In the genomic region with DNA sequence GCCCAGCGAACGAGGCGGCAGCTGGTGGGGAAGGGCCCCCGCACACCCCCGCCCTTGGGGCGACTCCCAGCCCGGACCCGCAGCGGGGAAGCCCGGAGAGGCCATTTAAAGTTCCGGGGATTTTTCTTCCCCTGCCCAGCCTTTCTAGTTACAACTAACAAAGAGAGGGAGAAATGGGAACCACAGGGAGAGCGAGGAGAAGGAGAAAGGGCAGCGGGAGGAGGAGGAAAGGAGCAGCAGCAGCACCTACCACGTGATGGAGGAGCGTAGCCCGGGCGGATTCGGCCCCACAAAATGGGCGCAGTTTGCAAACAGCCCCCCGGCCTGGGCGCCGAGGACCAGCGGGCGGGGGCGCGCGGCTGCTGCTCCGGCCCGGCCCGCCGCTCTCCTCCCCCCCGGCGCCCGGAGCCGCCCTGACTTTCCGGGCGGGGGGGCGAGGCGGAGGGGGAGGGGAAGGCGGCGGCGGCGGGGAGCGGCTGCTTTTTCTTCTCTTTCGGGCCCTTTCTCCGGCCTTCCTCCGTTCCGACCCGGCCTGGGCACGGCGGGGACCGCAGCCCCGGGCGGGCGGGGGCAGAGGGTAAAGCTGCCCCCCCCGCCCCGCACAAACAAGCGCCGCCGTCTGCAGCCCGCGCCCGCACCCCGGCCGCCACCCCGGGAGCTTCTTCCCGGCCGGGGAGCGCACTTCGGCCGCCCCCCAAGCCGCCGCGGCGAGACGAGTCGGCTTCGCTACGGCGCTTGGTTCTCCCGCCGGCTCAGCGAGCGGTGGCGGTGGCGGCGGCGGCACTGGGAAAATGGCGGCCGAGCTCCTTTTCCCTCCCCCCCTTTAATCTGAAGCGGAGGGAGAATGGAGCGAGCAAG, we compare ENCODE assay signal across 8 mouse cellular contexts. TPM values are rescaled to one million over a fixed set of nuclear protein-coding genes. Genes with fewer than 3 reads are reported as not detected.
A peak's percentile ranks its signal among the peaks of the same experiment; 100 is the strongest.
DNase-seq lines count a peak whose midpoint lies in the region; ATAC-seq and TF ChIP-seq lines count a peak whose summit lies in the region.

No protein-coding gene starts in this region.

- DNase-seq in CD4-positive, CD25-positive, alpha-beta regulatory T cell, adult 2 months (ENCODE audit: low read depth, low spot score) = peak; percentile 75
- DNase-seq in heart, embryonic 10.5 days (ENCODE audit: low spot score) = peak; percentile 88
- peak; percentile 24 to 63 for DNase-seq in monocyte, adult 2 months (ENCODE audit: low read depth in 1 of 2, low spot score in 2 of 2)
- DNase-seq in spleen, postnatal 14 days (ENCODE audit: low spot score in 2 of 2) = peak; percentile 48 to 61

- H3K36me3 ChIP-seq in heart, embryonic 10.5 days = no peaks in the 10 kb centered on the region
- no peaks in the 10 kb centered on the region for H3K36me3 ChIP-seq in kidney, embryonic 15.5 days
- H3K36me3 ChIP-seq in limb, embryonic 15.5 days = no peaks in the 10 kb centered on the region

- no peaks in the 10 kb centered on the region for H3K9me3 ChIP-seq in heart, embryonic 10.5 days
- no peaks in the 10 kb centered on the region for H3K9me3 ChIP-seq in kidney, embryonic 15.5 days (replicated peaks)
- no peaks in the 10 kb centered on the region for H3K9me3 ChIP-seq in limb, embryonic 15.5 days

- H3K9ac ChIP-seq in kidney, embryonic 15.5 days = peak overlapping the region; percentile 92
- peak overlapping the region; percentile 99 for H3K9ac ChIP-seq in limb, embryonic 15.5 days

- H3K27ac ChIP-seq in embryonic fibroblast, embryonic 13.5 days (ENCODE audit: insufficient read depth, low read length) = peak overlapping the region; percentile 96
- peak overlapping the region; percentile 100 for H3K27ac ChIP-seq in heart, embryonic 10.5 days
- H3K27ac ChIP-seq in kidney, embryonic 15.5 days = peak overlapping the region; percentile 100
- peak overlapping the region; percentile 100 for H3K27ac ChIP-seq in limb, embryonic 15.5 days

- TF ChIP-seq POLR2A in embryonic fibroblast, embryonic 13.5 days (IDR thresholded peaks at IDR 0.05; ENCODE audit: low read depth, low read length) = peak; percentile 68

- H3K4me2 ChIP-seq in kidney, embryonic 15.5 days = peak overlapping the region; percentile 69
- H3K4me2 ChIP-seq in limb, embryonic 15.5 days = peak overlapping the region; percentile 60

- no peak for ATAC-seq in CD4-positive, CD25-positive, alpha-beta regulatory T cell, adult 4 months
- ATAC-seq in kidney, embryonic 15.5 days (replicated peaks; ENCODE audit: low FRiP score) = peak; percentile 68
- ATAC-seq in limb, embryonic 15.5 days (ENCODE audit: insufficient number of reproducible peaks, low FRiP score, low TSS enrichment, low read depth) = peak; percentile 66

- under 1% methylated on average over 66 of the region's 92 CpGs for WGBS in heart, embryonic 10.5 days
- WGBS in kidney, embryonic 15.5 days = under 1% methylated on average over 61 of the region's 92 CpGs
- under 1% methylated on average over 67 of the region's 92 CpGs for WGBS in limb, embryonic 15.5 days

- no peaks in the 10 kb centered on the region for H3K27me3 ChIP-seq in heart, embryonic 10.5 days (ENCODE audit: insufficient read depth, poor library complexity, severe bottlenecking)
- H3K27me3 ChIP-seq in kidney, embryonic 15.5 days = no peaks in the 10 kb centered on the region
- no peaks in the 10 kb centered on the region for H3K27me3 ChIP-seq in limb, embryonic 15.5 days

- peak overlapping the region; percentile 91 for H3K4me3 ChIP-seq in embryonic fibroblast, embryonic 13.5 days (ENCODE audit: insufficient read depth, low read length)
- H3K4me3 ChIP-seq in heart, embryonic 10.5 days = peak overlapping the region; percentile 90
- peak overlapping the region; percentile 72 for H3K4me3 ChIP-seq in kidney, embryonic 15.5 days (replicated peaks)
- H3K4me3 ChIP-seq in limb, embryonic 15.5 days = peak overlapping the region; percentile 62

- no peak for TF ChIP-seq CTCF in embryonic fibroblast, embryonic 13.5 days (IDR thresholded peaks at IDR 0.05; ENCODE audit: borderline replicate concordance, insufficient read depth, low read length)

- 0 out of 2 replicates have a peak, but pooled peaks cover 3% of the 10 kb centered on the region for H3K4me1 ChIP-seq in embryonic fibroblast, embryonic 13.5 days (ENCODE audit: control insufficient read depth, insufficient read depth, low read length)
- H3K4me1 ChIP-seq in heart, embryonic 10.5 days = peaks cover 19% of the 10 kb centered on the region
- H3K4me1 ChIP-seq in kidney, embryonic 15.5 days = peaks cover 17% of the 10 kb centered on the region
- H3K4me1 ChIP-seq in limb, embryonic 15.5 days = peaks cover 8% of the 10 kb centered on the region; the same call in 1 of the 2 replicates

RNA-seq across cellular contexts. Expression of gene Kansl1, which starts 27.0 kb away (rescaled TPM):
- polyA plus RNA-seq in CD4-positive, CD25-positive, alpha-beta regulatory T cell, adult 4 months (2017; shearing (Covaris generic)) = 10 to 100 TPM; 51.4 to 53.0 TPM
- polyA plus RNA-seq in embryonic fibroblast, embryonic 13.5 days (2011; ENCODE audit: insufficient read length, low read depth, missing spikeins) = 55.3 and 66.2 TPM in 2 replicates
- 15.3 and 19.3 TPM in 2 replicates for polyA plus RNA-seq in heart, embryonic 10.5 days (2016; fragmentation: Nextera tagmentation; extraction: Ambion mirVana)
- polyA plus RNA-seq in kidney, embryonic 15.5 days (2015; fragmentation: Nextera tagmentation; extraction: Ambion mirVana) = 22.8 and 23.0 TPM in 2 replicates
- polyA plus RNA-seq in limb, embryonic 15.5 days (2015; fragmentation: Nextera tagmentation; extraction: Ambion mirVana) = 20.6 and 22.1 TPM in 2 replicates
